Mouse (Mus musculus): Measurements from ENCODE around the gene Sos2. TPM values are rescaled to one million over a fixed set of nuclear protein-coding genes. Genes with fewer than 3 reads are reported as not detected.
A peak's percentile ranks its signal among the peaks of the same experiment; 100 is the strongest.

The Sos2 gene
- total and polyA plus RNA-seq, 3 experiments: 9.8 to 17.8 TPM; not detected in 1

DNA sequence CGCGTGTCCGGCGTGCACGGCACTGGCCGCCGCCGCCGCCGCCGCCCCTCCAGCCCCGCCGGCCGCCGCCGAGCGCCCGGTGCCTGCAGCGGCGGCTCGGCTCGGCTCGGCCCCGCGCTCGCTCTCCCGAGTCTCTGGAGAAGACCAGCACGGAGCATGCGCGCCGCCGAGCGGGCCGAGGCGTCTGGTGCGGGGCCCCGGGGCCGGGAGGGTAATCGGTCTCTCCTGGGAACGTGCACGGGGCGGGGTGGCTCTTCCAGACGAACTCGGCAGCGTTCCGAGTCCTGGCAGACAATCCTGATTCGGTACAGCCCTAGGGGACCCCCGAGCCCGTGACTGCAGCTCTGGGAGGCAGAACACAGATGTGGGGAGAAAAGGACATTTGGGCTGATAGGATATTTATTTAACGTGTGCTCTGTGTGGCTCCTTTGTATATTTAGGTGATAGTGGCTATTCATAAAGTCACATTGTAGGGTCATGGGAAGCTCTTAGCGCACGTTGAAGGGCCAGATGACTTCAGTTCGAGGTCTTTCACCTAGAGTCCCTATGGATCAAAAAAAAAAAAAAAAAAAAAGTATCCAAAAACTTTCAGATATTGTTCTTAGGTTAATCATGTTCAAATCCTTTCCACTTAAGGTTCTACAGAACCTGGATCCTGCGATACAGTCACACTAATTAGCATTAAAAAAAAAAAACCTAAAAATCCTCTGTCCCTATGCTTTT, 574 bp upstream of the Sos2 start:
- Histone ChIP-seq H3K4me3 (ENCODE audit: control insufficient read depth in 1 of 2, insufficient read depth in 1 of 2, low read depth in 2 of 2, low read length in 2 of 2) (peak overlapping the region; percentile 72 to 91), H3K9ac (ENCODE audit: control insufficient read depth, low read depth, low read length, poor library complexity, severe bottlenecking) (peak overlapping the region; percentile 99), H3K27me3 (ENCODE audit: control insufficient read depth in 1 of 2, insufficient read depth in 2 of 2, low read length in 2 of 2) (no peaks in the 10 kb centered on the region), H3K4me1 (ENCODE audit: control insufficient read depth in 1 of 2, insufficient read depth in 2 of 2, low read length in 2 of 2) (peaks cover 9 to 13% of the 10 kb centered on the region in 2 experiments; a peak in 2 of 4 replicates), H3K36me3 (ENCODE audit: control insufficient read depth in 1 of 2, insufficient read depth in 2 of 2, low read length in 2 of 2) (peaks cover 0 to 12% of the 10 kb centered on the region in 2 experiments; a peak in 2 of 4 replicates), H3K27ac (ENCODE audit: control insufficient read depth, low read depth, low read length) (peak overlapping the region; percentile 77), H3K79me2 (ENCODE audit: control insufficient read depth, insufficient read depth, low read length, poor library complexity) (peaks cover 39% of the 10 kb centered on the region), H3K9me3 (replicated peaks; ENCODE audit: insufficient read depth, low read length) (no peaks in the 10 kb centered on the region)
- peak; percentile 84 for DNase-seq (ENCODE audit: low read depth, low spot score)
- no peak for TF ChIP-seq E2F4 (IDR thresholded peaks at IDR 0.05; ENCODE audit: borderline replicate concordance, low read depth, low read length)
- TF ChIP-seq POLR2AphosphoS5 (IDR thresholded peaks at IDR 0.05; ENCODE audit: borderline replicate concordance, low read depth, low read length): no peak
- TF ChIP-seq RCOR1 (IDR thresholded peaks at IDR 0.05; ENCODE audit: low read depth, low read length): no peak
- TF ChIP-seq RAD21 (IDR thresholded peaks at IDR 0.05; ENCODE audit: low read depth, low read length): no peak
- TF ChIP-seq USF2 (IDR thresholded peaks at IDR 0.05; ENCODE audit: borderline replicate concordance in 1 of 2, insufficient read depth in 1 of 2, low read depth in 1 of 2, low read length in 2 of 2): no peak
- no peak for TF ChIP-seq MAFK (IDR thresholded peaks at IDR 0.05; ENCODE audit: borderline replicate concordance, low read depth, low read length)
- TF ChIP-seq MYC (IDR thresholded peaks at IDR 0.05; ENCODE audit: low read depth, low read length): no peak; the same call in 1 of the 2 replicates
- TF ChIP-seq POLR2AphosphoS2 (IDR thresholded peaks at IDR 0.05; ENCODE audit: low read length): no peak
- TF ChIP-seq ZNF384 (IDR thresholded peaks at IDR 0.05; ENCODE audit: low read depth, low read length): no peak
- no peak for TF ChIP-seq MEF2A (IDR thresholded peaks at IDR 0.05; ENCODE audit: extremely low read depth, insufficient replicate concordance, low read depth, low read length, poor library complexity, severe bottlenecking)
- TF ChIP-seq ELF1 (IDR thresholded peaks at IDR 0.05; ENCODE audit: low read depth, low read length): no peak
- TF ChIP-seq SIN3A (IDR thresholded peaks at IDR 0.05; ENCODE audit: low read length): peak; percentile 31; the same call in 1 of the 2 replicates
- TF ChIP-seq NELFE (IDR thresholded peaks at IDR 0.05; ENCODE audit: low read depth, low read length): peak; percentile 55; the same call in 1 of the 2 replicates
- TF ChIP-seq JUND (IDR thresholded peaks at IDR 0.05; ENCODE audit: low read depth, low read length): no peak
- no peak for TF ChIP-seq GATA1 (IDR thresholded peaks at IDR 0.05; ENCODE audit: low read depth, low read length)
- TF ChIP-seq ZKSCAN1 (IDR thresholded peaks at IDR 0.05; ENCODE audit: low read depth, low read length): no peak
- TF ChIP-seq CTCF (IDR thresholded peaks at IDR 0.05 in 2 of 3, conservative IDR thresholded peaks at IDR 0.05 in 1 of 3; ENCODE audit: control insufficient read depth in 1 of 3, insufficient read depth in 1 of 3, low read depth in 2 of 3, low read length in 3 of 3, poor library complexity in 1 of 3, severe bottlenecking in 1 of 3): 0 out of 6 replicates have a peak, but pooled peaks of 1 of the 3 experiments have one; percentile 0
- no peak for TF ChIP-seq MAX (IDR thresholded peaks at IDR 0.05; ENCODE audit: low read length)
- TF ChIP-seq ZMIZ1 (IDR thresholded peaks at IDR 0.05; ENCODE audit: low read depth, low read length): no peak
- peak; percentile 19 to 56; a peak in 1 of 4 replicates for TF ChIP-seq POLR2A (IDR thresholded peaks at IDR 0.05; ENCODE audit: control insufficient read depth in 1 of 2, insufficient read depth in 1 of 2, low read depth in 1 of 2, low read length in 2 of 2, poor library complexity in 1 of 2)
- peak; percentile 45; the same call in 1 of the 2 replicates for TF ChIP-seq BHLHE40 (IDR thresholded peaks at IDR 0.05; ENCODE audit: borderline replicate concordance, low read depth, low read length)
- no peak for TF ChIP-seq USF1 (IDR thresholded peaks at IDR 0.05; ENCODE audit: low read depth, low read length)
- no peak; the same call in 1 of the 2 replicates for TF ChIP-seq CHD1 (IDR thresholded peaks at IDR 0.05; ENCODE audit: low read depth, low read length)
- no peak for TF ChIP-seq HCFC1 (IDR thresholded peaks at IDR 0.05; ENCODE audit: low read depth, low read length)
- TF ChIP-seq ETS1 (IDR thresholded peaks at IDR 0.05; ENCODE audit: low read depth, low read length): no peak
- 0 out of 2 replicates have a peak, but pooled peaks have one; percentile 28 for TF ChIP-seq TCF12 (IDR thresholded peaks at IDR 0.05; ENCODE audit: low read depth, low read length)
- no peak for TF ChIP-seq GABPA (IDR thresholded peaks at IDR 0.05; ENCODE audit: low read depth, low read length)
- TF ChIP-seq MAZ (IDR thresholded peaks at IDR 0.05; ENCODE audit: low read depth, low read length): no peak
- TF ChIP-seq CHD2 (IDR thresholded peaks at IDR 0.05; ENCODE audit: low read length): no peak
- no peak for TF ChIP-seq ZC3H11A (IDR thresholded peaks at IDR 0.05; ENCODE audit: low read depth, low read length)
- peak; percentile 77 for TF ChIP-seq NRF1 (IDR thresholded peaks at IDR 0.05; ENCODE audit: insufficient read depth, low read depth, low read length, poor library complexity, severe bottlenecking)
- peak; percentile 1; the same call in 1 of the 2 replicates for TF ChIP-seq TBP (IDR thresholded peaks at IDR 0.05; ENCODE audit: low read depth, low read length)
- no peak for TF ChIP-seq MYB (IDR thresholded peaks at IDR 0.05; ENCODE audit: low read depth, low read length)
- TF ChIP-seq MXI1 (IDR thresholded peaks at IDR 0.05; ENCODE audit: low read depth, low read length): peak; percentile 18
- 0 out of 2 replicates have a peak, but pooled peaks have one; percentile 75 for TF ChIP-seq UBTF (IDR thresholded peaks at IDR 0.05; ENCODE audit: borderline replicate concordance, insufficient read depth, low read depth, low read length)
